Mouse (Mus musculus) lung, postnatal 25 days (tissue): ENCODE results near the gene Gm18596.
"Not testable (repeated sequence)": the region's sequence is repeated elsewhere in the genome, so short reads cannot be mapped to it uniquely, and the experiment has no call there.

Source experiments
- DNase-seq: peaks from one replicate; pipeline ENCODE4 v3.0.0; 2022; ENCODE audit warnings: low spot score

Gene Gm18596

DNA sequence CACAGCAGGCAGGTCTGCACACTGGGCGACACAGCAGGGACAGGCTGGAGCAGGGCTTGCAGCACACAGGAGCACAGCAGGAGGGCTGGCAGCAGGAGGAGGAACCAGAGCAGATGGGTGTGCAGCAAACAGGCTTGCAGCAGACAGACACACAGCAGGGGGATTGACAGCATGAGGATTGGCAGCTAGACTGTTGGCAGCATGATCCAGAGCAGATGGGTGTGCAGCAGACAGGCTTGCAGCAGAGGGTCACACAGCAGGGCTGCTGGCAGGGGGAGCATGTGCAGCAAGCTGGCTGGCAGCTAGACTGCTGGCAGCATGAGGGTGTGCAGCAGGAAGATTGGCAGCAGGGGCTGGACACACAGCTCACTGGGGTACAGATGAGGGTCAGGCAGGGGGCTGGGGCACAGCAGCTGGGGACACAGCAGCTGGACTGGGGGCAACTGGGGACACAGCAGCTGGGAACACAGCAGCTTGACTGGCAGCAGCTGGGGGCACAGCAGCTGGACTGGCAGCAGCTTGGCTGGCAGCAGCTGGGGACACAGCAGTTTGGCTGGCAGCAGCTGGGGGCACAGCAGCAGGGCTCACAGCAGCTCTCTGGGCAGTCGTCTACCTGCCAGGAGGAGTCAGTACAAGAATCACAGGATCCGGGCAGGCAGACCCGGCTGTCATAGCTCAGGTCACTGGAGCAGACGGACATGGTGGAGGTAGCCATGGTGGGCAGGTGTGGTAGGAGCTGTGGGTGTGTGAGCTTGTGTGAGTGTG, at the start of gene Gm18596:
Gene Gm18596 (minus strand): TSS at position 715 of the 765 bp plus-strand sequence.
- DNase-seq = not testable (repeated sequence)

DNA sequence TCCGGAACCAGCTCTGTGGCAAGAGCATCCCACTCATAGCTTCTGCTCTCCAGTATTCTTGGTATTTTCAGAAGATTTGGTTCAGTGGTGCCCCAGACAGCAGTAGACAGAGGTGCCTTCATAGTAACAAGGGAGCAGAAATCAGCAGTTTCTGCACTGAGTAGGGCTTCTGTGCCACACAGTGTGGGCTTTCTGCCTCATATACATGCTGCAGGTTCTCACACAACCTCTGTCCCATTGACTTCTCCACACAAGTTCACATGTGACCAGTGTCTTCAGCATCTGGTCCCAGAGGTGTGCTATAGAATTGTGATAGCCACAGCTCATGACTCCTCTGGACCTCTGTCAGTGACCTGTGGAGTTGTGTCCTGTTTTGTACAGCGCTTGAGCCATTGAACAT, 46.2 kb upstream of the Gm18596 start:
- DNase-seq = no peak

DNA sequence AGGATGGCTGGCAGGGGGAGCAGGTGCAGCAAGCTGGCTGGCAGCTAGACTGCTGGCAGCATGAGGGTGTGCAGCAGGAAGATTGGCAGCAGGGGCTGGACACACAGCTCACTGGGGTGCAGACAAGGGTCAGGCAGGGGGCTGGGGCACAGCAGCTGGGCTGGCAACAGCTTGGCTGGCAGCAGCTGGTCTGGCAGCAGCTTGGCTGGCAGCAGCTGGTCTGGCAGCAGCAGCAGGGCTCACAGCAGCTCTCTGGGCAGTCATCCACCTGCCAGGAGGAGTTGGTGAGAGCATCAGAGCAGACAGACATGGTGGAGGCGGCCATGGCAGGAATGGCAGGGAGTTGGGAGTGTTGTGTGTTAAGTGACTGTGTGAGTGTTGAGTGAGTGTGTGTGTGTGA, 45.4 kb upstream of the Gm18596 start, which contains the start of gene Gm7137:
Gene Gm7137 (minus strand): TSS at position 325 of the 400 bp plus-strand sequence.
- DNase-seq = not testable (repeated sequence)

DNA sequence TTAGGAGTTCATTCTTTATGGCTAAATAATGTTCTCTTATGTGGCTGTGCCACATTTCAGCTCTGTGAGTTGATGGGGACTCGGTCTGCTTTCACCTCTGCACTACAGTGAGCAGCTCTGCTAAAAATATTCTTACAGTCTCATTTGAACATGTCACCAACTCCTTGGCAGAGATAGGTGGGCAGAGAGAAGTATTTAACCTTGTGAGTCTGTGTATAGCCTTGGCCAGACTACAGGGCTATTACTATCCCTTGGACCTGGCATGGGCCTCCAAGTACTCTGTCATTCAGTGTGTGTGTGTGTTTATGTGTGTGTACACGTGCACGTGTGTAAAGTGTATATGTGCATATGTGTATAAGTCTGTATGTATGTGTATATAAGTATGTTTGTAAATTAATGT, 41.0 kb upstream of the Gm18596 start:
- DNase-seq = not testable (repeated sequence)

DNA sequence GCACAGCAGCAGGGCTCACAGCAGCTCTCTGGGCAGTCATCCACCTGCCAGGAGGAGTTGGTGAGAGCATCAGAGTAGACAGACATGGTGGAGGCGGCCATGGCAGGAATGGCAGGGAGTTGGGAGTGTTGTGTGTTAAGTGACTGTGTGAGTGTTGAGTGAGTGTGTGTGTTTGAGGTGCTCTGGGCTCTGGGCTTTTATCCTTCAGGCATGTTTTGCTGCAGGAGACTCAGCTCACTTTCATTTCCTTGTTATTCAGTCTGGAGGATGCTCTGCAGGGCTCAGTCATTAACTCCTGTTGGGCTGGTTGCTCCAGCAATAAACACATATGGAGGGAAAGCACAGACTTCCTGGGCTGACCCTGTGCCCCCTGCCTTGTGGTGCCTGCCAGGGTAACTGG, 40.0 kb upstream of the Gm18596 start, which contains the start of gene Gm3250:
Gene Gm3250 (minus strand): TSS at position 101 of the 400 bp plus-strand sequence.
- DNase-seq = not testable (repeated sequence)

DNA sequence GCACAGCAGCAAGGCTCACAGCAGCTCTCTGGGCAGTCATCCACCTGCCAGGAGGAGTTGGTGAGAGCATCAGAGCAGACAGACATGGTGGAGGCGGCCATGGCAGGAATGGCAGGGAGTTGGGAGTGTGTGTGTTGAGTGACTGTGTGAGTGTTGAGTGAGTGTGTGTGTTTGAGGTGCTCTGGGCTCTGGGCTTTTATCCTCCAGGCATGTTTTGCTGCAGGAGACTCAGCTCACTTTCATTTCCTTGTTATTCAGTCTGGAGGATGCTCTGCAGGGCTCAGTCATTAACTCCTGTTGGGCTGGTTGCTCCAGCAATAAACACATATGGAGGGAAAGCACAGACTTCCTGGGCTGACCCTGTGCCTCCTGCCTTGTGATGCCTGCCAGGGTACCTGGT, 34.4 kb upstream of the Gm18596 start, which contains the start of gene Gm7138:
Gene Gm7138 (minus strand): TSS at position 101 of the 400 bp plus-strand sequence.
- not testable (repeated sequence) for DNase-seq

DNA sequence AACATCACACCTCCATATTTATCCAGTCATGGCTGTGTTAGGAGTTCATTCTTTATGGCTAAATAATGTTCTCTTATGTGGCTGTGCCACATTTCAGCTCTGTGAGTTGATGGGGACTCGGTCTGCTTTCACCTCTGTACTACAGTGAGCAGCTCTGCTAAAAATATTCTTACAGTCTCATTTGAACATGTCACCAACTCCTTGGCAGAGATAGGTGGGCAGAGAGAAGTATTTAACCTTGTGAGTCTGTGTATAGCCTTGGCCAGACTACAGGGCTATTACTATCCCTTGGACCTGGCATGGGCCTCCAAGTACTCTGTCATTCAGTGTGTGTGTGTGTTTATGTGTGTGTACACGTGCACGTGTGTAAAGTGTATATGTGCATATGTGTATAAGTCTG, 29.7 kb upstream of the Gm18596 start:
- not testable (repeated sequence) for DNase-seq

DNA sequence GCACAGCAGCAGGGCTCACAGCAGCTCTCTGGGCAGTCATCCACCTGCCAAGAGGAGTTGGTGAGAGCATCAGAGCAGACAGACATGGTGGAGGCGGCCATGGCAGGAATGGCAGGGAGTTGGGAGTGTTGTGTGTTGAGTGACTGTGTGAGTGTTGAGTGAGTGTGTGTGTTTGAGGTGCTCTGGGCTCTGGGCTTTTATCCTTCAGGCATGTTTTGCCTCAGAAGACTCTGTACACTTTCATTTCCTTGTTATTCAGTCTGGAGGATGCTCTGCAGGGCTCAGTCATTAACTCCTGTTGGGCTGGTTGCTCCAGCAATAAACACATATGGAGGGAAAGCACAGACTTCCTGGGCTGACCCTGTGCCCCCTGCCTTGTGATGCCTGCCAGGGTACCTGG, 28.8 kb upstream of the Gm18596 start, which contains the start of gene Gm3238:
Gene Gm3238 (minus strand): TSS at position 101 of the 400 bp plus-strand sequence.
- not testable (repeated sequence) for DNase-seq

DNA sequence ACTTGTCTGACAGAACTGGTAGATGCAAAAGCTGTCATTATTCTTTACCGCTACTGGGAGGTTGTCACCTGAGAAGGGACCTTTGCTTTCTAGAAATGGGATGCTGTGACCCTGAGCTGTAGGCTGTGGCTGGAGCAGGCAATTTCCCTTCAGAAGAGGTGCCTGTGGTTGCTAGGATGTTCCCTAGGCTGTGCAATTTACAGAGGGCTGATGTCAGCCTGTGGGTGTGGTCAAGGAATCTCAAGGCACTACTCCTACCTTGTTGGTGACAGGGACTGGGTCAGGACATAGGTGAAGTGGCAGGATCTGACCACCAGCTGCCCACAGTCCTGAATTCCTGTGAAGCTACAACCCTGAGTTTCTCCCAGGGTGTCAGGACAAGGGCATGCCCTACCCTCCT, 27.3 kb upstream of the Gm18596 start:
- DNase-seq = no peak

DNA sequence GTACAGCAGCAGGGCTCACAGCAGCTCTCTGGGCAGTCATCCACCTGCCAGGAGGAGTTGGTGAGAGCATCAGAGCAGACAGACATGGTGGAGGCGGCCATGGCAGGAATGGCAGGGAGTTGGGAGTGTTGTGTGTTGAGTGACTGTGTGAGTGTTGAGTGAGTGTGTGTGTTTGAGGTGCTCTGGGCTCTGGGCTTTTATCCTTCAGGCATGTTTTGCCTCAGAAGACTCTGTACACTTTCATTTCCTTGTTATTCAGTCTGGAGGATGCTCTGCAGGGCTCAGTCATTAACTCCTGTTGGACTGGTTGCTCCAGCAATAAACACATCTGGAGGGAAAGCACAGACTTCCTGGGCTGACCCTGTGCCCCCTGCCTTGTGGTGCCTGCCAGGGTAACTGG, 17.1 kb upstream of the Gm18596 start, which contains the start of gene Gm3233:
Gene Gm3233 (minus strand): TSS at position 101 of the 400 bp plus-strand sequence.
- not testable (repeated sequence) for DNase-seq

DNA sequence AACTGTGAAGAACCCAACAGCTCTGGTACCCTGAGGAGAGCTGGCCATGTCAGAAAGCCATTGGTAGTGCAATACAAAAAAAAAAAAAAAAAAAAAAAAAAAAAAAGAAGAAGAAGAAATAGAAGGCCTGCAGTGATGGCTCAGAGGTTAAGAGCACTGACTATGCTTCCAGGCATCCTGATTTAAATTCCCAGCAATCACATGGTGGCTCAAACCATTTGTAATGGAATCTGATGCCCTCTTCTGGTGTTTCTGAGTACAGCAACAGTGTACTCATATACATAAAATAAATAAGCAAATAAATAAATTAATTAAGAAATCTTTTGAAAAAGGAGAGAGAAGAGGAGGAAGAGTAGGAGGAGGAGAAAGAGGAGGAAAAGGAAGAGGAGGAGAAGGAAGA, 11.0 kb upstream of the Gm18596 start:
- DNase-seq = no peak

DNA sequence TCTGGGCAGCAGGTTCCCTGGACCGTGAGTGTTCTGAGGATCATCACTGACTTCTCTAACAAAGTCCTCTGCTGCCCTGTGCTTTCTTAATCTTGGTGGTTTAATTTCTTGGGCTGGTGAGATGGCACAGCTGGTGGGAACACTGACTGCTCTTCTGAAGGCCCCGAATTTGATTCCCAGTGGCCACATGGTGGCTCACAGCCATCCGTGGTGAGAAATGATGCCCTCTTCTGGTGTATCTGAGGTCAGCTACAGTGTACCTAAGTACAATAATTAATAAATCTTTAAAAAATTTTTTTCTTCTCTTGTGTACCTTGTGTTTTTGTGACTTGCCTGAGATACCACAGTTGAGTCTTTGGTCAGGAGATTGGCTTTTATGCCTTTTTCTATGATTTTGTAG, 9.9 kb upstream of the Gm18596 start:
- not testable (repeated sequence) for DNase-seq

DNA sequence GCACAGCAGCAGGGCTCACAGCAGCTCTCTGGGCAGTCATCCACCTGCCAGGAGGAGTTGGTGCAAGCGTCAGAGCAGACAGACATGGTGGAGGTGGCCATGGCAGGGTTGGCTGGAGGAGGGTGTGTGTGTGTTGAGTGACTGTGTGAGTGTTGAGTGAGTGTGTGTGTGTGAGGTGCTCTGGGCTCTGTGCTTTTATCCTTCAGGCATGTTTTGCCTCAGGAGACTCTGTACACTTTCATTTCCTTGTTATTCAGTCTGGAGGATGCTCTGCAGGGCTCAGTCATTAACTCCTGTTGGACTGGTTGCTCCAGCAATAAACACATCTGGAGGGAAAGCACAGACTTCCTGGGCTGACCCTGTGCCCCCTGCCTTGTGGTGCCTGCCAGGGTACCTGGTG, 8.8 kb upstream of the Gm18596 start, which contains the start of gene Gm9736:
Gene Gm9736 (minus strand): TSS at position 101 of the 400 bp plus-strand sequence.
- not testable (repeated sequence) for DNase-seq

DNA sequence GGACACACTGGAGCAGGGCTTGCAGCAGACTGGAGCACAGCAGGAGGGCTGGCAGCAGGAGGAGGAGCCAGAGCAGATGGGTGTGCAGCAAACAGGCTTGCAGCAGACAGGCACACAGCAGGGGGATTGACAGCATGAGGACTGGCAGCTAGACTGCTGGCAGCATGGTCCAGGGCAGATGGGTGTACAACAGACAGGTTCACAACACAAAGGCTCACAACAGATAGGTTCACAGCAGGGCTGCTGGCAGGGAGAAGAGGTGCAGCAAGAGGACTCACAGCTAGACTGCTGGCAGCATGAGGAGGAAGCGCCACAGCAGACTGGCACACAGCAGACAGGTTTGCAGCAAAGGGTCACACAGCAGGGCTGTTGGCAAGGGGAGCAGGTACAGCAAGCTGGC, 8.2 kb upstream of the Gm18596 start:
- not testable (repeated sequence) for DNase-seq

DNA sequence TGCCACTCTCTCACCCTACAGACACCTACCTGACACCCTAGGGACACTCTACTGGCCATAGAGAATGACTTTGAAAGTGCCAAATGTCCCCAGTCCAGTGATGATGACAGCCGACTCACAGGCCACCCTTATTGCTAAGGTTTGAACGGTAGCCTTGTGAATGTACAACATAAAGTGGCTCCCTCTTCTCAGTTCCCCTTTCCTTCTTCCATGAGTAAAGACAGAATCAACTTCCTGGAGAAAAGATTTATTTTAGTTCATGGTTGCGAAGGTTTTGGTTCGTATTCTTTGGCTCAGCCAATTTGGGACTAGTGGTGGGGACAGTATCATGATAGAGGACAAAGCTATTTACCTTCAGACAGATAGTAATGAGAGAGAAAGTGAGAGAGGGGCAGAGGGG, 3.5 kb downstream of the Gm18596 start:
- DNase-seq = no peak

DNA sequence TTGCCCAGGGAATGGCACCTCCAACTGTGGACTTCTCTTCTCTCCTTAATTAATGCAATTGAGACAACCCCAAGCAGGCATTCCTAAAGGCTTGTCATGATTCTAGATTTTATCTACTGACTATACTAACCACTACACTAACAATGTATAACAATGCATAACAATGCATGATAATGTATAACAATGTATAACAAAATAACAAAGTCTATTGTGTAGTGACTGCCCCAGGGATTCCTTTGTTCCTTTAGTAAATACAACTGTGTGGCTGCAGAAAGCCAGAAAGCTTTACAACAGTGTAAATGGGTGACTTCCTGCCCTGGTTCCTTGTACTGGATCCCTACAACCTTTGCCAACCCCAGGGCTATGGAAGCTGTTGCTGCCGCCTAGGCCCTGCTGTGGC, 6.5 kb downstream of the Gm18596 start:
- no peak for DNase-seq

DNA sequence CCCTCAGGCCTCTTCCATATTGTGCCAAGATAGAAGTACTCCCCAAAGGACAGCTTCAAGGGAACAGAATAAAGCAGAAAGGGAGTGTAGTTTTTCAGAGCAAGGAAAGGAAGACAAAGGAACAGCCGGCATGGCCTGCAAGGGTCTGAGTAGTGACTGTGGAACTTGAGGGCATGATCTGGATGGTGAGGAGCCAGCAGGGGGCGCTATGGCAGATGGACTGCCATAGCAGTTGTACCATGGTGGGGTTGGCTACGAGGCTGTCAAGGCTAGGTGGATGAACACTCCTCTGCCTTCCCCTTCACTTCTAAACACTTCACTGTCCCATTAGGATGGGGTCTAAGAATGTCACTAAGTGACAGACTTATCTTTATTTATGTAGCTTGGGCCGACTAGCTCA, 13.2 kb downstream of the Gm18596 start:
- no peak for DNase-seq

DNA sequence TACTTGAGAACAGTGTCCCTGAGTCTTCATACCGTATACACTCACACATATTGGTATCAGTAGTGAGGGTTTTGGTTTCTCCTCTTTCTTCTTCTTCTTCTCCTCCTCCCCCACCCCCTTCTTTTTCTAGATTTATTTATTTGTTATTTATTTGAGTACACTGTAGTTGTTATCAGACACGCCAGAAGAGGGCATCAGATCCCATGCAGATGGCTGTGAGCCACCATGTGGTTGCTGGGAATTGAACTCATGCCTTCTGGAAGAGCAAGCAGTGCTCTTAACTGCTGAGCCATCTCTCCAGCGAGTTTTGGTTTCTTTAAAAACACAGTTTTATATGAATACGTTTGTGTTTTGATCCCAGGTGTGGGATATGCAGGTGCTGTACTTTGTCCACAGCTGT, 14.2 kb downstream of the Gm18596 start:
- DNase-seq = no peak

DNA sequence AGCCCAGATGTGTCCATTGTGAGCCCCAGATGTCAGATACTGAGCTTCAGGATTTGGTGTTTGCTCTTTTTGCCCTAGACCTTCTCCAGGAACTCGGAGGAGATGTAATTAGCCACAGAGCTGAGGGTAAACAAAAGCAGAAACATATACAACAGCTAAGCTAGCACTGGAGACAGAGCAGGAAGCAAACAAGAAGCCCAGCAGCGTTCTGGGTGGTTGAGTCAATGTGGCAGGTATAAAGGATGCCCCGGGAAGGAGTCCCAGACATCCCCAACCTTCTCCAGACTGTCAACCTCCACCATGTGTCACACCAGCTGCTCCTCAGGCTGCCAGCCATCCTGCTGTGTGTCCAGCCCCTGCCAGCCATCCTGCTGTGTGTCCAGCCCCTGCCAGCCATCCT, 16.3 kb downstream of the Gm18596 start, which contains the start of gene Gm10100:
Gene Gm10100 (plus strand): TSS at position 301 of the 400 bp plus-strand sequence.
- DNase-seq = no peak

DNA sequence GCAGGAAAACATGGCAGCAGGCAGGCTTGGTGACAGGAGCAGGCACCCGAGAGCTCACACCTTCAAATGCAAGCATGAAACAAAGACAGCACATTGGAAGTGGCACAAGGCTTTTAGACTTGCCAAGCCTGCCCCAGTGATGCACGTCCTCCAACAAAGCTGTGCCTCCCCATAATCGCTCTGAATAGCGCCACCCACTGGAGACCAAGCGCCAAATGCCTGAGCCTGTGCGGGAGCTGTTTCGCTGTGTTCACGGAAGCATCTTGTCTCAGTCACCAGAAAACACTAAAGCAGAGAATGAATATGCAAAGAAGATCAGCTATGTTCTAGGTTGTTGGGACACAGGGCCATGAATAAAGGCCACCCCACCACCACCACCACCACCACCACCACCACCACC, 17.6 kb downstream of the Gm18596 start:
- no peak for DNase-seq

DNA sequence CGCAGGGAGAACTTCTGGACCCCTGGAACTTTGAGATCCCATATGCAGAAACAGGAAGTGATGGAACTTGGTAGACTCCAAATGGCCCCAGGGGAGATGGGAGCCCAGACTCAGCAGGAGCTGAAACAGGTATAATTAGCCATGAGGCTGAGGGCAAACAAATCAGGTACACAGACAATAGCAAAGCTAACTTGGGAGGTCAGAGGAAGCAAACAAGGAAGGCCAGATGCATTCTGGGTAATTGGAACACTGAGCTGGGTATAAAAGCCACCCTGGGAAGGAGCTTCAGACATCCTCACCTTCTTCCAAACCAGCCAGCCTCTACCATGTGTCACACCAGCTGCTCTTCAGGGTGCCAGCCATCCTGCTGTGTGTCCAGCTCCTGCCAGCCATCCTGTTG, 22.1 kb downstream of the Gm18596 start, which contains the start of gene Krtap12-1:
Gene Krtap12-1 (plus strand): TSS at position 301 of the 400 bp plus-strand sequence.
- DNase-seq = not testable (repeated sequence)

DNA sequence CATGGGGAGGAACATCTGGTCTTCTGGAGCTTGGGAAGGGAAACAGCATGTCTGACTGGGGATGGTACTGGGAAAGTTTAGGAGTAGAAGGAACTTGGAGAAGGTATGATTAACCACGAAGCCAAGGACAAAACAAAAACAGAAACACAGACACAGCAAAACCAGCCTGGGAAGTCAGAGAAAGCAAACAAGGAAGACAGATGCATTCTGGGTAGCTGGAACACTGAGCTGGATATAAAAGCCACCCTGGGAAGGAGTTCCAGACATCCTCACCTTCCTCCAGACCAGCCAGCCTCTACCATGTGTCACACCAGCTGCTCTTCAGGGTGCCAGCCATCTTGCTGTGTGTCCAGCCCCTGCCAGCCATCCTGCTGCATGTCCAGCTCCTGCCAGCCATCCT, 26.9 kb downstream of the Gm18596 start, which contains the start of gene Gm10142:
Gene Gm10142 (plus strand): TSS at position 301 of the 400 bp plus-strand sequence.
- DNase-seq = no peak

DNA sequence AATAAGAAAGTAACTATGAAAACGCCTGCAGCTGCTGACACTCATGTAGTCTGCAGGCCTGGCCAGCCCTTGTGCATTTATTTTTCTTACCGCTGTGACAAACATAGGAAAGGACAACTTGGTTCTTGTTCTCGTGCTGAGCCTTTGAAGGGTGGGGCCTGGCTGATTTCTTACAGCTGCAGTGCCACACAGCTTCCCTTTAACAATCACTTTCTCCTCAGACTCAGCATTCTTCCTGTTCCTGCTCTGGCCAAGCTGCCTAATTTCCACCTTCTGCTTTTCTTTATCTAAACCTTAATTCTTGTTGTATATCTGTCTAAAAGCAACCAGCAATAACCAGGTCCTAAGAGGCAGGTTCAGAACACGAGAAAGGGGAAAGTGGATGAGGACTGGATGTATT, 28.7 kb downstream of the Gm18596 start:
- no peak for DNase-seq
